In genomic region chr19:25095135-25095534, GRCm38 (mm10) we compare ENCODE assay signal across 22 mouse cellular contexts.
A peak's percentile ranks its signal among the peaks of the same experiment; 100 is the strongest.
DNase-seq lines count a peak whose midpoint lies in the region; ATAC-seq and TF ChIP-seq lines count a peak whose summit lies in the region.
"Had no signal": no experiment of that assay in that cellular context is flagged by ENCODE, and none has a peak within 500 bp of the region (broad histone marks: within the 10 kb centered on the region; RNA-seq: fewer than 3 reads in every experiment).

No protein-coding gene starts in this region.

- H3K27me3 ChIP-seq in liver, embryonic 11.5 days (replicated peaks; ENCODE audit: control insufficient read depth, insufficient read depth, low read length) = no peaks in the 10 kb centered on the region
- no peaks in the 10 kb centered on the region for H3K27me3 ChIP-seq in liver, postnatal 0 days (ENCODE audit: insufficient read depth, low read length)
- H3K27me3 ChIP-seq in forebrain, embryonic 16.5 days (replicated peaks; ENCODE audit: control insufficient read depth, insufficient read depth, low read length) = no peaks in the 10 kb centered on the region
- H3K27me3 ChIP-seq: neural tube, embryonic 12.5 days had no signal

- 8% methylated on average over 3 of the region's 3 CpGs for WGBS in liver, embryonic 11.5 days
- 23% methylated on average over 3 of the region's 3 CpGs for WGBS in liver, postnatal 0 days (ENCODE audit: insufficient replicate concordance)
- WGBS in forebrain, embryonic 16.5 days = 76% methylated on average over 3 of the region's 3 CpGs

- peak overlapping the region; percentile 63; the same call in 1 of the 2 replicates for H3K27ac ChIP-seq in liver, embryonic 11.5 days (ENCODE audit: low read depth, low read length)
- H3K27ac ChIP-seq in liver, postnatal 0 days (ENCODE audit: low read depth) = peak overlapping the region; percentile 57
- no peak overlapping the region for H3K27ac ChIP-seq in forebrain, embryonic 16.5 days (ENCODE audit: low read length)
- H3K27ac ChIP-seq: forebrain, embryonic 10.5 days; hindbrain, postnatal 0 days; neural tube, embryonic 12.5 days had no signal

- no peak overlapping the region for H3K9ac ChIP-seq in liver, embryonic 11.5 days (ENCODE audit: low read depth, low read length)
- peak overlapping the region; percentile 30 for H3K9ac ChIP-seq in liver, postnatal 0 days (replicated peaks)
- H3K9ac ChIP-seq in forebrain, embryonic 16.5 days (replicated peaks; ENCODE audit: low read depth, low read length) = no peak overlapping the region
- H3K9ac ChIP-seq: neural tube, embryonic 12.5 days had no signal

- H3K36me3 ChIP-seq in liver, embryonic 11.5 days (ENCODE audit: control insufficient read depth, insufficient read depth, low read length) = no peaks in the 10 kb centered on the region
- H3K36me3 ChIP-seq in liver, postnatal 0 days (replicated peaks; ENCODE audit: insufficient read depth, low read length) = peaks cover 39% of the 10 kb centered on the region
- H3K36me3 ChIP-seq in forebrain, embryonic 16.5 days (ENCODE audit: control insufficient read depth, insufficient read depth) = no peaks in the 10 kb centered on the region
- H3K36me3 ChIP-seq: forebrain, embryonic 10.5 days; neural tube, embryonic 12.5 days had no signal

- no peak overlapping the region for H3K4me3 ChIP-seq in liver, embryonic 11.5 days (ENCODE audit: low read depth, low read length)
- peak overlapping the region; percentile 19; the same call in 1 of the 2 replicates for H3K4me3 ChIP-seq in liver, postnatal 0 days (ENCODE audit: low read depth, low read length)
- no peak overlapping the region for H3K4me3 ChIP-seq in forebrain, embryonic 16.5 days (replicated peaks; ENCODE audit: low read length)
- H3K4me3 ChIP-seq: forebrain, embryonic 10.5 days; neural tube, embryonic 12.5 days had no signal

- no peak for TF ChIP-seq CTCF in liver, postnatal 0 days (IDR thresholded peaks at IDR 0.05; ENCODE audit: low read depth)

- peak; percentile 36; the same call in 1 of the 2 replicates for TF ChIP-seq EP300 in liver, postnatal 0 days (IDR thresholded peaks at IDR 0.05; ENCODE audit: low read depth)

- ATAC-seq in liver, embryonic 11.5 days (replicated peaks; ENCODE audit: low FRiP score) = peak; percentile 73
- peak; percentile 45; the same call in 1 of the 2 replicates for ATAC-seq in liver, postnatal 0 days
- no peak for ATAC-seq in forebrain, embryonic 16.5 days
- ATAC-seq: hindbrain, postnatal 0 days; intestine, embryonic 16.5 days had no signal

- no peaks in the 10 kb centered on the region for H3K9me3 ChIP-seq in liver, embryonic 11.5 days (ENCODE audit: control insufficient read depth, low read length)
- H3K9me3 ChIP-seq in liver, postnatal 0 days (ENCODE audit: low read length) = no peaks in the 10 kb centered on the region
- H3K9me3 ChIP-seq in forebrain, embryonic 16.5 days (ENCODE audit: control insufficient read depth, low read length) = no peaks in the 10 kb centered on the region
- H3K9me3 ChIP-seq: forebrain, embryonic 10.5 days; neural tube, embryonic 12.5 days had no signal

- peak overlapping the region; percentile 41 for H3K4me2 ChIP-seq in liver, embryonic 11.5 days
- peak overlapping the region; percentile 55 for H3K4me2 ChIP-seq in liver, postnatal 0 days (ENCODE audit: low read depth, low read length)
- H3K4me2 ChIP-seq in forebrain, embryonic 16.5 days (ENCODE audit: low read length) = no peak overlapping the region
- H3K4me2 ChIP-seq: neural tube, embryonic 12.5 days had no signal

- H3K4me1 ChIP-seq in liver, embryonic 11.5 days (replicated peaks; ENCODE audit: control insufficient read depth, insufficient read depth, low read length) = peaks cover 5% of the 10 kb centered on the region
- H3K4me1 ChIP-seq in liver, postnatal 0 days (ENCODE audit: insufficient read depth) = peaks cover 5% of the 10 kb centered on the region; the same call in 1 of the 2 replicates
- no peaks in the 10 kb centered on the region for H3K4me1 ChIP-seq in forebrain, embryonic 16.5 days (replicated peaks; ENCODE audit: control insufficient read depth, insufficient read depth, low read length)
- H3K4me1 ChIP-seq: neural tube, embryonic 12.5 days had no signal

- DNase-seq in 416B (ENCODE audit: low read depth) (peak; percentile 93), MEL-GATA-1-ER (ENCODE audit: extremely low read depth, low read depth) (peak; percentile 20)
- no peak for DNase-seq in liver, embryonic 11.5 days (ENCODE audit: low spot score)
- no peak for DNase-seq in liver, postnatal 0 days
- no peak for DNase-seq in frontal cortex, adult 2 months (ENCODE audit: extremely low spot score in 1 of 2, low spot score in 1 of 2)
- DNase-seq in left cerebral cortex, adult 8-10 months (ENCODE audit: low spot score in 2 of 2) = no peak
- DNase-seq: B cell, adult 2 months; cerebellum, adult 11 months; cerebellum, postnatal 10 days; gastrocnemius, postnatal 36 days; heart, postnatal 4 days; layer of hippocampus, adult 9-11 months; lung, adult 2 months; lung, postnatal 14 days; midbrain, embryonic 14.5 days; right cerebral cortex, postnatal 25 days; spleen, adult 18-20 months had no signal

Comparison
In these comparisons a context has a peak if more than half of its experiments do, and no peak if none do; other contexts are left out.
1. DNase-seq: peak in 416B (single experiment) and MEL-GATA-1-ER (single experiment); none in liver, embryonic 11.5 days (single experiment), liver, postnatal 0 days (single experiment), frontal cortex, adult 2 months (0 of 2) and left cerebral cortex, adult 8-10 months (0 of 2).